Mouse (Mus musculus) kidney, adult 2 months (tissue): ENCODE results near the gene Samd4b. TPM values are rescaled to one million over a fixed set of nuclear protein-coding genes. Genes with fewer than 3 reads are reported as not detected.
A peak's percentile ranks its signal among the peaks of the same experiment; 100 is the strongest.

ENCODE experiments used
- DNase-seq: peaks from one replicate; pipeline ENCODE4 v3.0.0; 2021
- H3K27ac ChIP-seq: fragments of 200-500 bp; 2 replicates; pipeline ENCODE4 v1.5.1; 2012; ENCODE audit warnings: low read depth, low read length, control low read depth, inconsistent platforms; ENCODE audit not compliant: insufficient read depth
- H3K27me3 ChIP-seq: fragments of 200-500 bp; replicated peaks from 2 replicates; pipeline ENCODE4 v1.6.1; 2012; ENCODE audit warnings: mild to moderate bottlenecking, moderate library complexity, low read length, inconsistent platforms; ENCODE audit not compliant: control insufficient read depth, insufficient read depth
- H3K36me3 ChIP-seq: fragments of 200-500 bp; 2 replicates; pipeline ENCODE4 v1.6.1; 2012; ENCODE audit warnings: mild to moderate bottlenecking, moderate library complexity, low read length, inconsistent platforms; ENCODE audit not compliant: control insufficient read depth, insufficient read depth
- H3K4me1 ChIP-seq: fragments of 200-500 bp; 2 replicates; pipeline ENCODE4 v1.6.1; 2011; ENCODE audit warnings: low read length; ENCODE audit not compliant: control insufficient read depth, insufficient read depth
- H3K4me3 ChIP-seq: fragments of 200-500 bp; 2 replicates; pipeline ENCODE4 v1.5.1; 2011; ENCODE audit warnings: mild to moderate bottlenecking, low read depth, low read length, control low read depth; ENCODE audit not compliant: insufficient read depth
- CTCF ChIP-seq: fragments of 200-500 bp; conservative IDR thresholded peaks from 2 replicates; pipeline ENCODE4 v1.5.1; 2011; ENCODE audit warnings: low read depth, mild to moderate bottlenecking, control low read depth, low read length, moderate library complexity, mixed read lengths; ENCODE audit not compliant: insufficient read depth, insufficient read length
- POLR2A ChIP-seq: fragments of 200-500 bp; IDR thresholded peaks from one replicate; pipeline ENCODE4 v1.6.1; 2011; ENCODE audit warnings: low read depth, low read length, control low read depth
- WGBS: fragments of 180-500 bp; shearing (Covaris S2); methylation state at CpG from one replicate; pipeline ENCODE4 v1.1.7; 2018; 5-methylcytosine and 5-hydroxymethylcytosine counted together
- polyA plus RNA-seq: library from polyadenylated mRNA; depleted of rRNA; stranded (reverse); fragments of >200 nt; gene quantifications from 2 replicates; pipeline ENCODE4 v1.2.3, GENCODE M21; 2012

The Samd4b gene
- polyA plus RNA-seq, 1 experiment: 67.0 TPM

DNA sequence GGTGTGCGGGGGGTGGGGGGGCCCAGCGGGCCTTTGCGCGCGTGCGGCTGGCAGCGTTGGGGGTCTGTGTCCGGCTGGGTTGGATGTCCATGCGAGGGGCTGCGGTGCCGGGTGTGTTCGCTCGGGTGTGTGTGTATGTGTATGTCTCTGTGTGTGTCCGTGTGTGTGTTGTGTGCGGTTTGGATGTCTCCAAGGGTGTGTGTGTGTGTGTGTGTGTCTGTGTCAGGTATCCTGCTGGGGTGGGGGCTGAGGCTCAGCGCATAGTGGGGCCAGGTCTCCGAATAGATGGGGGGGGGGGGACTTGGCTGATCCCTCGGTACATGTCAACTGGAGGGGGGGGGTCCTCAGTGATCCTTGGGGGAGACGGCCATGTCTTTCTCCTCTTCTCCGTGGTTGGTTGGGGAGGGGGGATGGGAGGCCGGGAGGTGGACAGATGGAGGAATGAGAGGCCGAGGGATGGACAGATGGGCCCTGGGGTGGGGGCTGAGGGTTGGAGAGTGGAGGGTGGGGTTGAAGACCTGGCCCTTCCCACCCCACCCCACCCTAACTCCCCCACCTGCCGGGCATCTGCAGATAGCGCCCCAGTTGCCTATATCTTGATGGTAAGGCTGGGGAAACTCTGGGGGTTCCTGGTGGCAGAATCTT lies 145.5 kb downstream of the Samd4b start:
- no peak overlapping the region for H3K27ac ChIP-seq
- H3K4me3 ChIP-seq: peak overlapping the region; percentile 78
- no peak for DNase-seq
- H3K36me3 ChIP-seq: no peaks in the 10 kb centered on the region
- TF ChIP-seq CTCF: no peak
- no peak for TF ChIP-seq POLR2A
- H3K4me1 ChIP-seq: no peaks in the 10 kb centered on the region
- no peaks in the 10 kb centered on the region for H3K27me3 ChIP-seq
- 4% methylated on average over 24 of the region's 24 CpGs for WGBS

DNA sequence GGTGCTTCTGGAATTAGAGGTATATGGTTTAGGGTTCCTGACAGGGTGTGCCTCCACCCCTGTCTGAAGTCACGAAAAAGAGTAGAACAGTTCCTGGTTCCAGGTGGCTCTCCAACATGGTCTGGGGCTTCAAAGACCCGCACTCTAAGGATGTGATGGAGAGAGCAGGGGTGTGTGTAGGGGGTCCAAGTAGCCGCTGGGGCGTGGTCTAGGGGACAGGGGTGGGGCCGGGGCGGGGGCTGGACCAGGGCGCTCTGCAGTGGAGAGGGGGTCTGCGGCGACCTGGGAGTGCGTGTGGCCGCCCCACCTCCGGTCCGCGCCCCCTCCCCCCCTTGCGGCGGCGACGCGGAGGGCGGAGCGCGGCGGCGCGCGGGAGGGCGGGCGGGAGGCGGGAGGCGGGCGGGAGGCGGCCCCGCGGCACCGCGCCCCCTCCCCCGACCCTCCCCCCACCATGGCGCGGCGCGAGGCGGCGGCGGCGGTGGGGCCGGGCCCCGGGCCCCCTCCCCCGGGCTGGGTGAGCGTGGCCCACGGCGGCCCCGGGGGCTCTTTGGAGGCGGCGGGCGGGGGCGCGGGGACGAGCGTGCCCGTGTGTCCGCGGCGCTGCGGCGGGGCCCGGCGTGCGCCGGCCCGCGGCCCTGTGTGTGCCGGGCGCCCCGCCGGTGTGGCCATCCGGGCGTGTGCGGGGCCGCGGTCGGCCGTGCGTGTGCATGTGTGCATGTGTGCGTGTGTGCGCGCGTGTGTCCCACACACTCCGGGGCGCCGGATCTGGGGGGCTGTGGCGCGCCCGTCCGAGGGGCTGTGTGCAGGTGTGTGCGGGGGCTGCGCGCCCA lies 146.2 kb downstream of the Samd4b start, which contains the start of gene Lrfn1:
Gene Lrfn1, plus strand, starts transcription at position 450 of the 830 bp plus-strand sequence.
- H3K27me3 ChIP-seq: no peaks in the 10 kb centered on the region
- no peak within 1 kb of the TSS for H3K27ac ChIP-seq
- H3K4me1 ChIP-seq: no peaks in the 10 kb centered on the region
- peak within 1 kb of the TSS; percentile 78 for H3K4me3 ChIP-seq
- TF ChIP-seq CTCF (no peak), POLR2A (no peak)
- H3K36me3 ChIP-seq: no peaks in the 10 kb centered on the region
- DNase-seq: no peak
- WGBS: 7% methylated on average over 54 of the region's 97 CpGs

DNA sequence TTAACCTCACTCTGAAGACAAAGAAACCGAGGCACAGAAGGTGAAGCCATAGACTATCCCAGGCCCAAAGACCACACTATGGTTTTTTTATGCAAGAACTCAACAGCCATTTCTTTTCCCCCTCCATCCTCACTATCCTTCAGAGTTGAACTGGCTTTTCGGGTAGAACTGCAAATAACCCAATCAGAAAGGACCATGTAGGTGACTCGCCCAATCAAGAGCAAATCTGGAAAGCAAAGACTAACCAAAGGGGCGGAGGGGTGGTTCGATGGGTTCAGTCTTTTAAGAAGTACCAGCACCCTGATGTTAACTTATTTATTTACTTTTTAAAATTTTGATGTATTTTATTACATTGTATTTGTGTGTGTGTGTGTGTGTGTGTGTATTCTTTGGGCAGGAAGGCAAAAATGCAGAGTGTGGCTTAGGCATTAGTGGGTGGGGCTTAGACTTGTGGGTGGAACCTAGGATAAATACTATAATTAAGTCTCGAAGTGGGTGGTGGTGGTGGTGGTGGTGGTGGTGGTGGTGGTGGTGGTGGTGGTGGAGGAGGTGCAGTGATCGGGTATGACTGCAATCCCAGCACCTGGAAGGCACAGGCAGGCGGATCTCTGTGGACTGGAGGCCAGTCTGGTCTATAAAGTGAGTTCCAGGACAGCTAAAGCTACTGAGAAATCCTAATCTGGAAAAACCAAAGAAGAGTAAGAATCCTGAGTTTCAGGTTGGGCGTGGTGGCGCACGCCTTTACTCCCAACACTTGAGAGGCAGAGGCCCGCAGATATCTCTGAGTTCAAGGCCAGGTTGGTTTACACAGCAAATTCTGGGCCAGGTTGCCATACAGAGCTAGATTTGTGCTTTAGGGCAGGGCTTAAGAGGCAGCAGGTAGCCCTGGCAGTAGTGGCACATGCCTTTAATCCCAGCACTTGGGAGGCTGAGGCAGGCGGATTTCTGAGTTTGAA lies 149.8 kb downstream of the Samd4b start:
- Histone ChIP-seq H3K27me3 (no peaks in the 10 kb centered on the region), H3K36me3 (no peaks in the 10 kb centered on the region), H3K4me1 (no peaks in the 10 kb centered on the region), H3K27ac (no peak overlapping the region), H3K4me3 (no peak overlapping the region)
- WGBS: 79% methylated on average over 13 of the region's 13 CpGs
- TF ChIP-seq POLR2A (no peak), CTCF (no peak)
- DNase-seq: no peak

DNA sequence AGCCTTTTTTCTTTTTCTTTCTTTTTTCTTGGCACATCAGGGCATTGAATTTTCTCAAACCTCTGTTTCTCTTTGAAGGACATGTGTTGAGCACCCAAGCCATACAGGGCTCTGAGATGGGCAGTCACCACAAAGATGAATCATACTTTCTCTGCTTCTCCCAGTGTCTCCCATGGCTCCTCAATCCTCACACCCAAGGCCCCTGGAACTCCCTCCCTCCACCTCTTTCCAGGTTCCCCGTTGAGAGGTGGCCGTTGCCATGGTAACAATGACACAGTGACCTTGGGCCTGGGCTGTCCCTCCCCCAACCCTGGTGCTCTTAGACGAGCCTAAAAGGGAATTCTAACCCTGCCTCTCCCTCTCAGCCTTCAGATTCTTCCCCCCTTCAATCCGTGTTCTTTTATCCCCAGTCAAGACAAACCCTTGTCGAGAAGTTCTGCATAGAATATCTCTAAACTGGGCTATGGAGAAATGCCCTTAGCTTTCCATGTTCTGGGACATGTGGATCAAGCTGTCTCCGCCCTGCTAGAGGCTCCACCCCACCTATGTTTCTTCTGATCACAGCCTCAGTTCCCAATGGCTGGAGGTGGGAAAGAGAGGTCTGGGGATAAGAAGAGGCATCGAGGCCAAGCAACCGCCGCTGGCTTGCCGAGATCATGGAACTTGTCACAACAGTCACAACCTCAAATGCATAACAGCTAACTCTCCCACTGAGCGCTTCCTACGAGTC lies 150.7 kb downstream of the Samd4b start:
- Histone ChIP-seq H3K27ac (peak overlapping the region; percentile 55), H3K4me3 (no peak overlapping the region), H3K36me3 (no peaks in the 10 kb centered on the region), H3K27me3 (no peaks in the 10 kb centered on the region), H3K4me1 (no peaks in the 10 kb centered on the region)
- WGBS: 41% methylated on average over 12 of the region's 12 CpGs
- TF ChIP-seq CTCF (no peak), POLR2A (no peak)
- DNase-seq: peak; percentile 33

DNA sequence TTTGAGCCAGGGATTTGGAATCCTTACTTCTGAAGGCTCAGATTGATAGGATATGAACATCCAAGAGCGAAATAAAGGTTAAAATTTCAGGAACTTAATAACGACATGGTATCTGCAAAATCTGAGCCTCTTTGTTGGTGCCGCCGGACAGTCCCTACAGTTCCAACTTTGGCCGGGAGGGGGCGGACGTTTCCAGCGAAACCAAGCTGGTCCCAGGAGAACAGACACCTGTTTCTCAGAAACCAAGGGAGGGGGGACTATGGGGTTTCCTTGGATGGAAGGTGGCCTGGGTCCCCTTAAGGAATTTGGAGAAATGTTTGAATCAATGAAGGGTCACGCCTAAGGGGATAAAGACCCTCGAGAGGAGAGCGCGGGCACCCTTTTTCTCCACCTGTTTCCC lies 151.5 kb downstream of the Samd4b start:
- Histone ChIP-seq H3K27ac (no peak overlapping the region), H3K4me1 (no peaks in the 10 kb centered on the region), H3K36me3 (no peaks in the 10 kb centered on the region), H3K4me3 (no peak overlapping the region), H3K27me3 (no peaks in the 10 kb centered on the region)
- 11% methylated on average over 12 of the region's 12 CpGs for WGBS
- peak; percentile 76 for DNase-seq
- TF ChIP-seq CTCF (peak; percentile 77), POLR2A (no peak)

DNA sequence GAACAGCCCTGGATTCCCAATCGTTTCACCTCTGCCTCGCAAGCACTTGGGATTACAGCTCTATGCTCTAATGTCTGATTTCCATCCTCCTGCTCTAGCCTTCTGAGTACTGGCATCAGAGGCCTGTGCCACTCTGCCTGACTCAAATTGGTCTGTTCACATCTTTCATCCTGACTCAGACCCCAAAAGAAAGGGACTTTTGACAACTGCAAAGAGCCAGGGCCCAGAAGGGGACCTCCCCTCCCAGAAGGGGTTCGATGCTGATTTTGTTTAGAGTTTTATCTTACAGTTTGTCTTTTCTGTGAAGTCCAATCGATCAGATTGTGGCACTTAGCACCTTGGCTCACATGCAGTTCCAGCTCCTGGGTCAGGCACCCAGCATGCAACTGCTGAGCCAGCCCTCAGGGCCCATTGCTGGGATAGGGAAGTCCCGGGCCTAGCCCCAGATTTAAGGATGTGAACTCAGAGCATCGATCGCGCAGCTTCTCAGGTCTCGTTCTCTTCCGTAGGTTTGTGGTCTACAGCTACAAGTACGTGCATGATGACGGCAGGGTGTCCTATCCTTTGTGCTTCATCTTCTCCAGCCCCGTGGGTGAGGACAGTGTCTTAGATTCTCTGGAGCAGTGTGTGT lies 153.5 kb downstream of the Samd4b start:
- no peak overlapping the region for H3K27ac ChIP-seq
- 91% methylated on average over 13 of the region's 13 CpGs for WGBS

More for the DNA sequence above, 153.5 kb downstream of the Samd4b start:
- Histone ChIP-seq H3K4me1 (no peaks in the 10 kb centered on the region), H3K36me3 (no peaks in the 10 kb centered on the region), H3K4me3 (no peak overlapping the region), H3K27me3 (no peaks in the 10 kb centered on the region)
- no peak for DNase-seq
- TF ChIP-seq POLR2A (no peak), CTCF (no peak)
